Mouse (Mus musculus): ENCODE results near the gene Ypel3.
"Not testable (repeated sequence)": the region's sequence is repeated elsewhere in the genome, so short reads cannot be mapped to it uniquely, and the experiment has no call there.

Ypel3 gene

DNA sequence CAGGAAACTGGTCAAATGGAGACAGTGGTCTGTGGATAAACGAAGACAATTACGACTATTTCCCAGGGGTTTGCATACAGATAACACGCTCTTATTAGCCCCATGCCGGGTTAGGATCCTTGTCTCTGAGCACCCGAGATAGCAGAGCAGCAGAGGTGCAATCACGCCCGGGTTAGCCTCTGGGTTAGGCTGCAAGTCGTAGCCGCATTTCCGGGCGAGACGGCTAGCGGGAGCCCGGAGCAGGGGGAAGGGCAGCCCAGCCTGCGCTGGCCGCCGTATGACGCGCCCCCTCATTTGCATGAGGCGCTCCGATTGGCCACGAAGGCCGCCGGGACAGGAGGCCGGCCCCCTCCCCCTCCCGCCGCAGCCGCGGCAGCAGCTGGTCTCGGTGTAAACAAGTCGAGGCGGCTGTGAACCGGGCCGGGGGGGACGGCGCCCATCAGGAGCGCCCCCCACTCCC, at the start of gene Ypel3:
Gene Ypel3, plus strand, starts transcription at position 358 of the 460 bp plus-strand sequence.
- H3K4me3 ChIP-seq (replicated peaks; ENCODE audit: low read length), result peak within 1 kb of the TSS; percentile 85
- H3K36me3 ChIP-seq (ENCODE audit: insufficient read depth, low read length), result peaks cover 35% of the 10 kb centered on the region
- TF ChIP-seq POU5F1 (IDR thresholded peaks at IDR 0.05; ENCODE audit: borderline replicate concordance, low read length) (no peak), CTCF (conservative IDR thresholded peaks at IDR 0.05; ENCODE audit: low read length) (no peak), NANOG (IDR thresholded peaks at IDR 0.05; ENCODE audit: borderline replicate concordance, low read length) (no peak)
- H3K4me1 ChIP-seq (replicated peaks; ENCODE audit: low read depth, low read length), result peaks cover 88% of the 10 kb centered on the region
- no peaks in the 10 kb centered on the region for H3K9me3 ChIP-seq (ENCODE audit: low read length)
- H3K27me3 ChIP-seq (ENCODE audit: insufficient read depth, low read length), result no peaks in the 10 kb centered on the region

- not testable (repeated sequence) for H3K36me3 ChIP-seq (ENCODE audit: insufficient read depth, low read length); H3K9me3 ChIP-seq (ENCODE audit: low read length); H3K4me1 ChIP-seq (replicated peaks; ENCODE audit: low read depth, low read length); H3K4me3 ChIP-seq (replicated peaks; ENCODE audit: low read length); H3K27me3 ChIP-seq (ENCODE audit: insufficient read depth, low read length)
Measured at GRCm38 (mm10) chr7:126730256-126730789, 46.4 kb upstream of the Ypel3 start.

DNA sequence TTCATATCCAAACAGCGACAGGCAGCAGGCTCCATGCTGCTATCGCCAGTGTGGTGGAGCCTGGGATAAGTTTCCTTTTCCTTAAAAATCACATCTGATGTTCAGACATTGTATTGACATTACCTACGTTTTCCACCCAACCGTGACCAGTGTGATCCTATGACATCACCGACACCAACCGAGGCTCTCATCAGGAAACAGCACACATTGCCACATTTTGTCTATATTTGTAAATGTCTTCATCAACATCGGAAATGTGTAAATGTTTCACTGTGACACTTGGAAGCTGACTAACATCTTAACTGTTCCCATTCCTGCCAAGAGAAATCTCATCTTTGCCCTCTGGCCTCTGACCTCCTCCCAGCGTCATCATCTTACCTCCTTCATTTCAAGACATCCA, 40.6 kb upstream of the Ypel3 start:
- Histone ChIP-seq H3K36me3 (ENCODE audit: insufficient read depth, low read length) (no peaks in the 10 kb centered on the region), H3K9me3 (ENCODE audit: low read length) (no peaks in the 10 kb centered on the region), H3K27me3 (ENCODE audit: insufficient read depth, low read length) (0 out of 2 replicates have a peak, but pooled peaks cover 11% of the 10 kb centered on the region), H3K4me1 (replicated peaks; ENCODE audit: low read depth, low read length) (peaks cover 27% of the 10 kb centered on the region), H3K4me3 (replicated peaks; ENCODE audit: low read length) (no peak overlapping the region)
- TF ChIP-seq CTCF (conservative IDR thresholded peaks at IDR 0.05; ENCODE audit: low read length) (no peak), POU5F1 (IDR thresholded peaks at IDR 0.05; ENCODE audit: borderline replicate concordance, low read length) (no peak), NANOG (IDR thresholded peaks at IDR 0.05; ENCODE audit: borderline replicate concordance, low read length) (no peak)

GRCm38 (mm10) chr7:126739551-126739950, 37.2 kb upstream of the Ypel3 start:
- Histone ChIP-seq H3K4me3 (replicated peaks; ENCODE audit: low read length) (peak overlapping the region; percentile 43), H3K36me3 (ENCODE audit: insufficient read depth, low read length) (no peaks in the 10 kb centered on the region), H3K4me1 (replicated peaks; ENCODE audit: low read depth, low read length) (peaks cover 35% of the 10 kb centered on the region), H3K9me3 (ENCODE audit: low read length) (no peaks in the 10 kb centered on the region), H3K27me3 (ENCODE audit: insufficient read depth, low read length) (0 out of 2 replicates have a peak, but pooled peaks cover 11% of the 10 kb centered on the region)
- TF ChIP-seq NANOG (IDR thresholded peaks at IDR 0.05; ENCODE audit: borderline replicate concordance, low read length) (no peak), CTCF (conservative IDR thresholded peaks at IDR 0.05; ENCODE audit: low read length) (no peak), POU5F1 (IDR thresholded peaks at IDR 0.05; ENCODE audit: borderline replicate concordance, low read length) (no peak)

DNA sequence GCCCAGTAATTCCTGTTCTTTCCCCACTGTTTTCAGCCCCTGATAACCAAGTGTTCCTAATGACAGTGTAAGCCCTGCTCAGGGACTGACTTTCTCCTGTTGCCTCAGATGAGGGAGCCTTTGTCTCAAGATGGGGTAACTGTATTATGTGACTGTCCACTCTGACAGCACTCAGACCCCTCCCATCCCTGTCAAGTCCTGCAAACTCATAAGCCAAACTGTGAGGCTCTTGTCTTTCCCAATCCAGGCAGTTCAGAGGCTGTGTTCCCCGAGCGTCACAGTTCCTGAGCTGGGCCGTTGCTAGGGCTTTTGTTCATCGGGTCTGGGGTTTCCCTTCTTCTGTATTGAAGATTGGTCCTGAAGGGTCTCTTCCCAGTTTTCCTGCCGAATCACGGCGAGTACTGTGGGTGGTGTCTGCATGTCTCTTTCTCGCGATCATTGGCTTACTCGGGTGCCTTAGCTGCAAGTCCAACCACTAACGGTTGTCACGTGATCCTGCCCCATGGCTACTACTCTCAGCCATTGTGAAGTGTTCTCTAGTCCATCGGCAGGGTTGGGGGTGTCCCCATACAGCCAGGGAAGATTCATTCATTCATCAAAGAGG, 36.5 kb upstream of the Ypel3 start:
- TF ChIP-seq POU5F1 (IDR thresholded peaks at IDR 0.05; ENCODE audit: borderline replicate concordance, low read length) (no peak), CTCF (conservative IDR thresholded peaks at IDR 0.05; ENCODE audit: low read length) (no peak), NANOG (IDR thresholded peaks at IDR 0.05; ENCODE audit: borderline replicate concordance, low read length) (no peak)
- Histone ChIP-seq H3K4me3 (replicated peaks; ENCODE audit: low read length) (peak overlapping the region; percentile 43), H3K27me3 (ENCODE audit: insufficient read depth, low read length) (0 out of 2 replicates have a peak, but pooled peaks cover 11% of the 10 kb centered on the region), H3K4me1 (replicated peaks; ENCODE audit: low read depth, low read length) (peaks cover 40% of the 10 kb centered on the region), H3K9me3 (ENCODE audit: low read length) (no peaks in the 10 kb centered on the region), H3K36me3 (ENCODE audit: insufficient read depth, low read length) (no peaks in the 10 kb centered on the region)

DNA sequence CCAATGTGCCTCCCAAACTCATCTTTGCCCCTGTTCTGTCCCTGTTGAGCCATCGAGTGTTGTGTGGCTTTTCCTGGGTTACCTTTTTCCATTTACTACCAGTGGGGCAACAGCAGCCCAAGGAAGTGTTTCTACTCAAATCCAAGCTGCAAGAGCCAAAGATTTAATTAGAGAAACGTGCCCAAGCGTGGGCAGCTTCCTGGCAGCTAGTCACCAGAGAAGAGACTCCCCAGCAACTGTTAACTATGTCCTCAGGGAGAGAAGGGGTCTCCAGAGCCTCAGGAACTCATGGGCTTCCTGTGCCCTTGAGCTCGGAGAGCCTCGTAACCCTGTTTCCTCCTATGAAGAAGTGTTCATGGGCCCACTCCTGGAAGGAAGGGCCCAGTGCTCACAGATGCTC, 35.8 kb upstream of the Ypel3 start:
- Histone ChIP-seq H3K27me3 (ENCODE audit: insufficient read depth, low read length) (0 out of 2 replicates have a peak, but pooled peaks cover 11% of the 10 kb centered on the region), H3K4me3 (replicated peaks; ENCODE audit: low read length) (no peak overlapping the region)
- TF ChIP-seq NANOG (IDR thresholded peaks at IDR 0.05; ENCODE audit: borderline replicate concordance, low read length) (no peak), CTCF (conservative IDR thresholded peaks at IDR 0.05; ENCODE audit: low read length) (no peak), POU5F1 (IDR thresholded peaks at IDR 0.05; ENCODE audit: borderline replicate concordance, low read length) (no peak)

DNA sequence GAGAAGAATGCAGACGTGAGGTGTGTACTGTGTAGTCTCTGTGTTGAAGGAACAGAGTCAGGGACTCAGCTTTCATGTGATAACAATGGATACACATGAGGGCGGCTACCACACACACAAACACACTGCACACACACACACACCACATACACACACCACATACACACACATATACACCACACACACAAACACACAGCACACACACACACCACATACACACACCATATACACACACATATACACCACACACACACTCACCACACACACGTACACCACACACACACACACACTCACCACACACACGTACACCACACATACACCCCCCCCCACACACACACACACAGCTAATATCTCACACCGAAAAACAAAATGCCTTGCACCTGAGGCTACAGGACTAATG, 35.3 kb upstream of the Ypel3 start:
- H3K9me3 ChIP-seq (ENCODE audit: low read length), result no peaks in the 10 kb centered on the region
- H3K27me3 ChIP-seq (ENCODE audit: insufficient read depth, low read length), result 0 out of 2 replicates have a peak, but pooled peaks cover 11% of the 10 kb centered on the region
- no peak for TF ChIP-seq CTCF (conservative IDR thresholded peaks at IDR 0.05; ENCODE audit: low read length)
- no peak for TF ChIP-seq POU5F1 (IDR thresholded peaks at IDR 0.05; ENCODE audit: borderline replicate concordance, low read length)
- TF ChIP-seq NANOG (IDR thresholded peaks at IDR 0.05; ENCODE audit: borderline replicate concordance, low read length), result no peak
- H3K36me3 ChIP-seq (ENCODE audit: insufficient read depth, low read length), result no peaks in the 10 kb centered on the region
- H3K4me1 ChIP-seq (replicated peaks; ENCODE audit: low read depth, low read length), result peaks cover 39% of the 10 kb centered on the region
- H3K4me3 ChIP-seq (replicated peaks; ENCODE audit: low read length), result no peak overlapping the region

More for the DNA sequence above, 35.8 kb upstream of the Ypel3 start:
- Histone ChIP-seq H3K36me3 (ENCODE audit: insufficient read depth, low read length) (no peaks in the 10 kb centered on the region), H3K9me3 (ENCODE audit: low read length) (no peaks in the 10 kb centered on the region), H3K4me1 (replicated peaks; ENCODE audit: low read depth, low read length) (peaks cover 34% of the 10 kb centered on the region)

DNA sequence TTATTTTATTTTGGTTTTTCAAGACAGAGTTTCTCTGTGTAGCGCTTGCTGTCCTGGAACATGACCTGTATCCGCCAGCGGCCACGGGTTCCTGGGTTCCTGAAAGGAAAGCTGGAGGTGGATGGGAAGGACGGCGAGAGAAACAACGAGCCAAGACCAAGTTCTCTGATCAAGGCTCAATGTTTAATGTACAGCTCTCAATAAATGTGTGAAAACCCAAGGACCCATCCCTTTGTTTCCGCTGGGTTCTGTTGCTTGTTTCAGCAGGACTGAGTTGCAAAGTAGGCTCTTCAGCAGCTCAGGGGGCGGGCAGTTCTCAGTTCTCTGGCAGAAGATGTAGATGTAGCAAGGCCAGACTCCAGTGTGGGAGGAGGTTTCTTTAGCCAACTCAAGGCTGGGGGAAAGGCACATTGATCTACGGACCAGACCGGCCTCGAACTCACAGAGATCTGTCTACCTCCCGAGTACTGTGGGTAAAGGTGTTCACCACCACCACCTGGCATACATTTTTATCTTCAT, 34.7 kb upstream of the Ypel3 start:
- Histone ChIP-seq H3K9me3 (ENCODE audit: low read length) (no peaks in the 10 kb centered on the region), H3K4me3 (replicated peaks; ENCODE audit: low read length) (no peak overlapping the region), H3K27me3 (ENCODE audit: insufficient read depth, low read length) (0 out of 2 replicates have a peak, but pooled peaks cover 11% of the 10 kb centered on the region), H3K36me3 (ENCODE audit: insufficient read depth, low read length) (no peaks in the 10 kb centered on the region), H3K4me1 (replicated peaks; ENCODE audit: low read depth, low read length) (peaks cover 45% of the 10 kb centered on the region)
- no peak for TF ChIP-seq POU5F1 (IDR thresholded peaks at IDR 0.05; ENCODE audit: borderline replicate concordance, low read length)
- no peak for TF ChIP-seq NANOG (IDR thresholded peaks at IDR 0.05; ENCODE audit: borderline replicate concordance, low read length)
- no peak for TF ChIP-seq CTCF (conservative IDR thresholded peaks at IDR 0.05; ENCODE audit: low read length)
